Mouse (Mus musculus): Measurements from ENCODE around the gene Enah.

DNA sequence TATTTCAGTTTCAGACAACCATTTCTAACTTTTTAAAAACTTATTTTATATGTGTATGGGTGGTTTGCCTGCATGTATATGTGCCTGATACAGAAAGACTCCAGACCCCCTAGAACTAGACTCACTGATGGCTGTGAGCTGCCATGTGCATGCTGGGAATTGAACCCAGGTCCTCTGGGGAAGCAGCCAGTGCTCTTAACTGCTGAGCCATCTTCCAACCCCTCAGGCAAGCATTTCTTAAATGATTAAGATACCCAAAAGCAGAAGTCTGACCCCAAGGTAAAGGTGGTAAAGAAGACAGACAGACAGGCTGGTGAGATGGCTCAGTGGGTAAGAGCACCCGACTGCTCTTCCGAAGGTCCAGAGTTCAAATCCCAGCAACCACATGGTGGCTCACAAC lies 165.0 kb downstream of the Enah start:
- TF ChIP-seq CTCF (IDR thresholded peaks at IDR 0.05; ENCODE audit: borderline replicate concordance, control insufficient read depth, extremely low read depth, insufficient read depth, low read length, poor library complexity) (no peak), POLR2A (IDR thresholded peaks at IDR 0.05; ENCODE audit: control insufficient read depth, extremely low read depth, insufficient read depth, low read length, poor library complexity) (no peak)

All from thymus, adult 2 months (tissue).